Mouse (Mus musculus): Measurements from ENCODE around the gene Hpse. TPM values are rescaled to one million over a fixed set of nuclear protein-coding genes. Genes with fewer than 3 reads are reported as not detected.

Gene Hpse
- polyA plus RNA-seq, 1 experiment from 2014 or later: 6.1 TPM

DNA sequence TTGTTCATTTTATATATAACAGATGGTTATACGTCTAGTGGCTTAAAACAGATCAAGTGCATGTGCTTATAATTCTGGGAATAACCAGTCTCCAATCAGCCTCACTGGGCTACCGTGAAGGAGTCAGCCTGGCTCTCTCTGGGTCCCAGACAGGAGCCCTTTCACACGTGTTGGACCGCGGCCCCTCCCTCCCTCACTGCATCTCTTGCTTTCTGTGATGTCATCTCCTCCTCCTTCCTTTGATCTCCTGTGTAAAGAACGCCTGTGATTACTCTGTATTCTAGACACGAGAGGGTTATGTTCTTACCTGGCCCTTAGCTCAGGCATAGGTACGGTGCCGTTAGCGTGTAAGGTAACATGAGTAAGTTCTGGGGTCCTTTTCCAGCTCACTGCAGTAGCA is 68.0 kb downstream of the Hpse start:
- H3K27me3 ChIP-seq: no peaks in the 10 kb centered on the region
- no peak overlapping the region for H3K27ac ChIP-seq
- WGBS: 61% methylated on average over 10 of the region's 10 CpGs
- no peak overlapping the region for H3K4me3 ChIP-seq
- no peaks in the 10 kb centered on the region for H3K4me1 ChIP-seq
- peaks cover 32% of the 10 kb centered on the region for H3K36me3 ChIP-seq
- H3K4me2 ChIP-seq: no peak overlapping the region
- no peak overlapping the region for H3K9ac ChIP-seq
- no peak for ATAC-seq (ENCODE audit: insufficient number of reproducible peaks, low FRiP score, low TSS enrichment, low read depth)
- no peaks in the 10 kb centered on the region for H3K9me3 ChIP-seq

- no peak for ATAC-seq (ENCODE audit: insufficient number of reproducible peaks, low FRiP score, low TSS enrichment, low read depth)
- no peaks in the 10 kb centered on the region for H3K9me3 ChIP-seq
- H3K4me3 ChIP-seq: no peak overlapping the region
- H3K27ac ChIP-seq: no peak overlapping the region
- no peak overlapping the region for H3K4me2 ChIP-seq
- H3K9ac ChIP-seq: no peak overlapping the region
- 83% methylated on average over 7 of the region's 7 CpGs for WGBS
- no peaks in the 10 kb centered on the region for H3K4me1 ChIP-seq
- H3K27me3 ChIP-seq: no peaks in the 10 kb centered on the region
- peaks cover 27% of the 10 kb centered on the region for H3K36me3 ChIP-seq
These were observed 68.5 kb downstream of the Hpse start for GRCm38 (mm10) chr5:100650969-100651368.

DNA sequence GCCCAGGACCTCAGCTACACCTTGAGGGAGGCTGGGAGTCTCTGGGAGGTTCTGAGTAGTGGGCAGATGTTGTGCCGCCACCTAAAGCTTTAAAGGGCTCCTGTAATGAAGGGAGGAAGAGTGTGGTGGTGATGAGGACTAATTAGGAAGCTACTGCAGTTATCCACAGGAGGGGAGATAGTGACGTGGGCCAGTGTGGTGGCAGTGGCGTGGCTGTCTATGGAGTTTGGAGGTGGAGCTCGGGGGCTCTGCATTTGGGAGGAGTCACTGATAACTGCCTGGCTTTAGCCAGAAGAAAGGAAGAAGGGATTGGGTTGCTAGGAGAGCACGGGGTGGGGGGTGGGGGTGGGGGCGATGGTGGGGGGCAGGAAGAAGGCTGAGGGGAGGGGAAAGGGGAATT is 71.0 kb downstream of the Hpse start:
- 38% methylated on average over 6 of the region's 6 CpGs for WGBS
- H3K27ac ChIP-seq: no peak overlapping the region

DNA sequence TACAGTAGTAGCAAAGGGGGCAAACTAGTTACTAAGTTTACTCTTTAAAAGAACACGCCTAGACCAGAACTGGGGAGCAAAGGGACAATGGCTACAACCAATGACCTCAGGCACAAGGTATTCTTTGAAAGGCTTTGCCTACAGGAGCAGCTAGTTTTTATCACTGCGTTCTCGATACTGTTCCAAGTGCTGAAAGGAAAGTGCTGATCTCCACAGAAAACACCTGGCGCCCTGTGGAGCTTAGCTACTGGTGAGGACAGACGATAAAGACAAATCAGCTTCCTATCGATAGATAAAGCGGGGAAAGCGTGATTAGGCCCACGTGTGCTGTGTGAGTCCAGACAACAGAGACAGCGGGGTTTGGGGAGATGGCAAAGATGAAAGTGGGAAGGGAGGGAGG is 71.5 kb downstream of the Hpse start:
- Histone ChIP-seq H3K9me3 (no peaks in the 10 kb centered on the region), H3K36me3 (no peaks in the 10 kb centered on the region), H3K9ac (no peak overlapping the region), H3K27me3 (no peaks in the 10 kb centered on the region), H3K4me2 (no peak overlapping the region), H3K4me3 (no peak overlapping the region), H3K27ac (no peak overlapping the region), H3K4me1 (no peaks in the 10 kb centered on the region)
- 63% methylated on average over 10 of the region's 10 CpGs for WGBS
- no peak for ATAC-seq (ENCODE audit: insufficient number of reproducible peaks, low FRiP score, low TSS enrichment, low read depth)

More for the DNA sequence above, 71.0 kb downstream of the Hpse start:
- Histone ChIP-seq H3K27me3 (no peaks in the 10 kb centered on the region), H3K4me2 (no peak overlapping the region), H3K9ac (no peak overlapping the region), H3K36me3 (0 out of 2 replicates have a peak, but pooled peaks cover 4% of the 10 kb centered on the region), H3K9me3 (no peaks in the 10 kb centered on the region), H3K4me1 (no peaks in the 10 kb centered on the region), H3K4me3 (no peak overlapping the region)
- ATAC-seq (ENCODE audit: insufficient number of reproducible peaks, low FRiP score, low TSS enrichment, low read depth): no peak

- Histone ChIP-seq H3K4me3 (no peak overlapping the region), H3K9me3 (no peaks in the 10 kb centered on the region), H3K4me1 (no peaks in the 10 kb centered on the region), H3K27me3 (no peaks in the 10 kb centered on the region), H3K27ac (no peak overlapping the region), H3K9ac (no peak overlapping the region), H3K36me3 (no peaks in the 10 kb centered on the region), H3K4me2 (no peak overlapping the region)
- WGBS: 89% methylated on average over 4 of the region's 4 CpGs
- no peak for ATAC-seq (ENCODE audit: insufficient number of reproducible peaks, low FRiP score, low TSS enrichment, low read depth)
These were observed 73.0 kb downstream of the Hpse start for GRCm38 (mm10) chr5:100646558-100646957.

GRCm38 (mm10) chr5:100643991-100644535 is 75.5 kb downstream of the Hpse start:
- Histone ChIP-seq H3K27ac (no peak overlapping the region), H3K36me3 (no peaks in the 10 kb centered on the region), H3K9ac (no peak overlapping the region), H3K27me3 (no peaks in the 10 kb centered on the region), H3K4me1 (no peaks in the 10 kb centered on the region), H3K4me3 (no peak overlapping the region), H3K9me3 (no peaks in the 10 kb centered on the region), H3K4me2 (no peak overlapping the region)
- no peak for ATAC-seq (ENCODE audit: insufficient number of reproducible peaks, low FRiP score, low TSS enrichment, low read depth)
- WGBS: 67% methylated on average over 7 of the region's 7 CpGs

DNA sequence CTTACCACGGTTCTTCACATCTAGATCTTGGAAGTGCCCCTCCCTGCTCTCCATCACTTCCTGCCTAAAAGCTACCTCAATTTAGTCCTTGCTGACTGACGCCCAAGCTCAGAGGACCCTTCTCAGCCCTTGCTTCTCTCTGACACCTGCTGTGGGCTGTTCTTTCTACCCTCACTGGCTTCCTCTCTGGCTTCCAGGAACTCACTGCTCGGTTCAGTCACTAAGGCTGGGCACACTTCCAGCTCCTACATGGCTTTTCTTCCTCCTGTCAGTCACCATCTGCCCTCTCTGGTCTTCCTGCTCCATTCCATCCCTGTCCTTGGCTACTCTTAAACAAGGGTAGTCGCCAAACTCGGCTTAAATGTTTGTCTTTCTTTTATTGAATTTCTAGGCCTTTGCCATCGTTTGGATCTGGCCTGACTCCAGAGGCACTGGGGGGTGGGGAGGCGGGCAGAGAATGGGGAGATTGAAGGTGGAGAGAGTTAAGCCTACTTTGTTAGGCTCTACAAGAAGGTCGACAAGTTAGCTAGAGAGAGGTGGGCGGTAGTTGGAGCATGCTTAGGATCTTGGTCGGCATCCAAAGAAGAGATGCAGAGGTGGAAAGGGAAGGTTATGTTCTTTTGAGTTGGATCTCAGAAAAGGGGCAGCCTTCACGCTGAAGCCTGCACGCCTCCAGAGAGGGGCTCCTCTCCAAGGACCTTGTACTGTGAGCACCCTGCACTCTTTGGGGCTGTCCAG is 76.1 kb downstream of the Hpse start:
- H3K27me3 ChIP-seq: no peaks in the 10 kb centered on the region
- no peaks in the 10 kb centered on the region for H3K9me3 ChIP-seq
- ATAC-seq (ENCODE audit: insufficient number of reproducible peaks, low FRiP score, low TSS enrichment, low read depth): no peak
- no peak overlapping the region for H3K4me3 ChIP-seq
- no peak overlapping the region for H3K27ac ChIP-seq
- no peaks in the 10 kb centered on the region for H3K4me1 ChIP-seq
- no peak overlapping the region for H3K9ac ChIP-seq
- H3K36me3 ChIP-seq: no peaks in the 10 kb centered on the region
- 75% methylated on average over 12 of the region's 12 CpGs for WGBS
- H3K4me2 ChIP-seq: no peak overlapping the region

- Histone ChIP-seq H3K9me3 (no peaks in the 10 kb centered on the region), H3K4me2 (no peak overlapping the region), H3K4me1 (no peaks in the 10 kb centered on the region), H3K27me3 (no peaks in the 10 kb centered on the region), H3K4me3 (no peak overlapping the region), H3K27ac (no peak overlapping the region), H3K36me3 (no peaks in the 10 kb centered on the region), H3K9ac (no peak overlapping the region)
- no peak for ATAC-seq (ENCODE audit: insufficient number of reproducible peaks, low FRiP score, low TSS enrichment, low read depth)
- 82% methylated on average over 5 of the region's 5 CpGs for WGBS
These were observed 77.2 kb downstream of the Hpse start for GRCm38 (mm10) chr5:100642316-100642715.

GRCm38 (mm10) chr5:100638483-100638882 is 81.0 kb downstream of the Hpse start:
- Histone ChIP-seq H3K27ac (no peak overlapping the region), H3K27me3 (no peaks in the 10 kb centered on the region), H3K9me3 (no peaks in the 10 kb centered on the region), H3K4me2 (no peak overlapping the region), H3K36me3 (no peaks in the 10 kb centered on the region), H3K4me3 (no peak overlapping the region), H3K4me1 (no peaks in the 10 kb centered on the region), H3K9ac (no peak overlapping the region)
- ATAC-seq (ENCODE audit: insufficient number of reproducible peaks, low FRiP score, low TSS enrichment, low read depth): no peak
- 84% methylated on average over 8 of the region's 8 CpGs for WGBS

- no peaks in the 10 kb centered on the region for H3K36me3 ChIP-seq
- H3K27me3 ChIP-seq: no peaks in the 10 kb centered on the region
- no peak overlapping the region for H3K4me3 ChIP-seq
- no peak overlapping the region for H3K27ac ChIP-seq
- no peak overlapping the region for H3K9ac ChIP-seq
- no peak overlapping the region for H3K4me2 ChIP-seq
- 69% methylated on average over 8 of the region's 8 CpGs for WGBS
- H3K9me3 ChIP-seq: no peaks in the 10 kb centered on the region
- ATAC-seq (ENCODE audit: insufficient number of reproducible peaks, low FRiP score, low TSS enrichment, low read depth): no peak
- H3K4me1 ChIP-seq: no peaks in the 10 kb centered on the region
These were observed 82.5 kb downstream of the Hpse start for GRCm38 (mm10) chr5:100636794-100637544.

DNA sequence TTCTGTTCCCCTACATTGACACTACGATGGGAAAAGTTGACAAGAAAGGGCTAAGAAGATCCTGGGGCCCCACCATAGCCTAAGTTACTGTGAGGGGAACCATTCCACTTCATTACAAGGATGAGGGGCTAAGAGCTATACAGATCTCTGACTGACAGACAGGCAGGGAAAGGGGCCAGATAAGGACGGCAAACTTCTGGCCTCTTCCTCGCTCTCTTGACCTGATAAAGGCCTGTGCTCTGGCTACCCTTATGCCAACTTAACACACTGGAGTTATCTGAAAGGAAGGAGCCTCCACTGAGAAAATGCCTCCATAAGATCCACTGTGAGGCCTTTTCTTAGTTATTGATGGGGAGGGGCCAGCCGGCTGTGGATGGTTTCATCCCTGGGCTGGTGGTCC is 83.6 kb downstream of the Hpse start:
- Histone ChIP-seq H3K27me3 (no peaks in the 10 kb centered on the region), H3K9ac (no peak overlapping the region), H3K4me1 (no peaks in the 10 kb centered on the region), H3K27ac (no peak overlapping the region), H3K4me3 (no peak overlapping the region), H3K4me2 (no peak overlapping the region), H3K9me3 (no peaks in the 10 kb centered on the region), H3K36me3 (no peaks in the 10 kb centered on the region)
- 88% methylated on average over 4 of the region's 4 CpGs for WGBS
- no peak for ATAC-seq (ENCODE audit: insufficient number of reproducible peaks, low FRiP score, low TSS enrichment, low read depth)

- 75% methylated on average over 7 of the region's 8 CpGs for WGBS
- no peaks in the 10 kb centered on the region for H3K4me1 ChIP-seq
- no peak overlapping the region for H3K27ac ChIP-seq
- no peaks in the 10 kb centered on the region for H3K9me3 ChIP-seq
- H3K4me3 ChIP-seq: no peak overlapping the region
- H3K27me3 ChIP-seq: no peaks in the 10 kb centered on the region
- no peaks in the 10 kb centered on the region for H3K36me3 ChIP-seq
- no peak for ATAC-seq (ENCODE audit: insufficient number of reproducible peaks, low FRiP score, low TSS enrichment, low read depth)
- H3K4me2 ChIP-seq: no peak overlapping the region
- no peak overlapping the region for H3K9ac ChIP-seq
These were observed 84.5 kb downstream of the Hpse start for GRCm38 (mm10) chr5:100634885-100635478.

Measured in limb, embryonic 15.5 days (tissue).